Mouse (Mus musculus): ENCODE results near the gene Tcf19. TPM values are rescaled to one million over a fixed set of nuclear protein-coding genes. Genes with fewer than 3 reads are reported as not detected.
A peak's percentile ranks its signal among the peaks of the same experiment; 100 is the strongest.

Tcf19 gene
- total RNA-seq (2012; rRNA removed): 37.7 and 46.0 TPM in 2 replicates
- total RNA-seq (2014; rRNA removed): 35.3 and 38.4 TPM in 2 replicates
- 25.3 and 29.7 TPM in 2 replicates for polyA plus RNA-seq (2012; ENCODE audit: insufficient read length, low read depth)

DNA sequence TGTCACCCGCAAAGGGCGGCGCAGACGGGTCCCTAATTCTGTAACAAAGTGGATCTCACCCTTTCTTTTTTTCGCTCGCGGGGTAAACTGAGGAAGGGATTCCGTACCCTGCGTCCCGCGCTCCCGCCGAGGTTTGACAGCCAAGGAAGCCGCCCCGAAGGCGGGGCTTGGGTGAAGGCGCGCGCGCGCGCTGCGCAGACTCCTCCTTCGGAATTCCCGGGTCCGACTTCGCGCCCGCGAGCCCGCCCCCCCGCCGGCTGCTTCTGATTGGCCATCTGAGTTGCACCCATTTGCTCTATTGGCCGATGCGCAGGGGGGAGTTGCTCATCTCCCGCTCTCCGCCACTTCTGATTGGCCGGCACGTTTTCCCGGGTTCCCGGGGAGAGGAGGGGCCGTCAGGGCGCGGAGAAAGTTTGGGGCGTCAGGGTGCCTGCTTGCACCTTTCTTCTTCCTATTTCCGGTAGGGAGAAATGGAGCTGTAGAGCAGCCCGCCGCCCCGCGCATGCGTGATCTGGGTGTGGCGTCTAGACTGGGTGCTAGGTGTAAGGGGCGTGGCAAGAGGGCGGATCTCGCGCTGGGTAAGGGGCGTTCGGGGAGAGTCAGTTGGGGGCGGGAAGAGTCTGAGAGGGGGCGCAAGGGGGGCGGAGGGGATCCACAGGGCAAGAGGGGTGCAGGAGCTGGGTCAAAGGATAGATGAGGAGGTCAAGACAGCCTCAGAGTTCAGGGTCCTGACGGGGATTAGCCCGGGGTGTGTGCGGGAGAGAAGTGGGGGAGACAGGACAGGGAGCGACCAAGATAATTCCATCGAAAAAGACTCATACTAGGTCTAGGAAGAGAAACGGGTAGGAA lies at the start of gene Tcf19, which contains the start of gene Cchcr1:
TSS of gene Tcf19 (minus strand) at position 173 of the 849 bp plus-strand sequence.
TSS of gene Cchcr1 (plus strand) at position 449 of the 849 bp plus-strand sequence.
- Histone ChIP-seq H3K79me2 (replicated peaks; ENCODE audit: control insufficient read depth, extremely low read depth, insufficient read depth, poor library complexity, severe bottlenecking) (peaks cover 5% of the 10 kb centered on the region; the same call in 1 of the 2 replicates), H3K27ac (ENCODE audit: insufficient read depth, low read depth) (no peak within 1 kb of the TSS), H3K4me2 (ENCODE audit: insufficient read depth, low read depth, poor library complexity, severe bottlenecking) (peak within 1 kb of the TSS; percentile 77), H3K4me1 (ENCODE audit: control insufficient read depth in 1 of 2, insufficient read depth in 2 of 2) (peaks cover 7 to 41% of the 10 kb centered on the region in 2 experiments; a peak in 3 of 4 replicates), H3K36me3 (replicated peaks in 1 of 2; ENCODE audit: control insufficient read depth in 1 of 2, insufficient read depth in 1 of 2, low read length in 1 of 2) (peaks cover 11 to 51% of the 10 kb centered on the region in 2 experiments), H3K4me3 (replicated peaks in 1 of 3; ENCODE audit: low read depth in 2 of 3, low read length in 2 of 3, poor library complexity in 1 of 3) (peak within 1 kb of the TSS; percentile 68 to 72 (median 71)), H3K9me3 (replicated peaks; ENCODE audit: low read length) (no peaks in the 10 kb centered on the region), H3K27me3 (replicated peaks) (no peaks in the 10 kb centered on the region), H3K9ac (ENCODE audit: insufficient read depth, low read depth) (peak within 1 kb of the TSS; percentile 77)
- TF ChIP-seq ZMIZ1 (IDR thresholded peaks at IDR 0.05; ENCODE audit: low read depth, low read length) (peak; percentile 76; the same call in 1 of the 2 replicates), CHD2 (IDR thresholded peaks at IDR 0.05; ENCODE audit: low read length) (peak; percentile 97), ZNF384 (IDR thresholded peaks at IDR 0.05; ENCODE audit: low read depth, low read length) (no peak), CHD1 (IDR thresholded peaks at IDR 0.05; ENCODE audit: low read depth, low read length) (no peak), USF2 (conservative IDR thresholded peaks at IDR 0.05; ENCODE audit: low read depth, low read length) (no peak), TBP (conservative IDR thresholded peaks at IDR 0.05; ENCODE audit: low read depth, low read length) (no peak), SMC3 (IDR thresholded peaks at IDR 0.05; ENCODE audit: low read depth, low read length) (no peak), NELFE (IDR thresholded peaks at IDR 0.05; ENCODE audit: low read depth, low read length) (peak; percentile 53; the same call in 1 of the 2 replicates), HCFC1 (IDR thresholded peaks at IDR 0.05; ENCODE audit: low read depth, low read length) (peak; percentile 71), MXI1 (IDR thresholded peaks at IDR 0.05; ENCODE audit: low read depth, low read length) (peak; percentile 83), USF1 (IDR thresholded peaks at IDR 0.05; ENCODE audit: low read depth, low read length) (no peak), ETS1 (conservative IDR thresholded peaks at IDR 0.05; ENCODE audit: low read depth, low read length) (peak; percentile 13; the same call in 1 of the 2 replicates), TCF12 (IDR thresholded peaks at IDR 0.05; ENCODE audit: low read depth, low read length) (peak; percentile 70; the same call in 1 of the 2 replicates), POLR2A (IDR thresholded peaks at IDR 0.05; ENCODE audit: low read depth, low read length) (peak; percentile 72), RCOR1 (conservative IDR thresholded peaks at IDR 0.05; ENCODE audit: low read depth, low read length) (no peak), ZC3H11A (IDR thresholded peaks at IDR 0.05; ENCODE audit: low read depth, low read length) (no peak), GABPA (IDR thresholded peaks at IDR 0.05; ENCODE audit: insufficient replicate concordance, low read depth, low read length) (no peak), E2F4 (IDR thresholded peaks at IDR 0.05; ENCODE audit: insufficient replicate concordance, low read depth, low read length) (peak; percentile 97), KAT2A (IDR thresholded peaks at IDR 0.05; ENCODE audit: insufficient replicate concordance, low read length) (peak; percentile 87; the same call in 1 of the 2 replicates), MAZ (IDR thresholded peaks at IDR 0.05; ENCODE audit: low read depth, low read length) (peak; percentile 80), POLR2AphosphoS2 (IDR thresholded peaks at IDR 0.05; ENCODE audit: low read depth, low read length) (peak; percentile 62; the same call in 1 of the 2 replicates), MYC (IDR thresholded peaks at IDR 0.05; ENCODE audit: low read depth, low read length) (no peak), MEF2A (IDR thresholded peaks at IDR 0.05; ENCODE audit: borderline replicate concordance, low read depth, low read length) (peak; percentile 36; the same call in 1 of the 2 replicates), SIN3A (IDR thresholded peaks at IDR 0.05; ENCODE audit: low read length) (peak; percentile 92), MAX (IDR thresholded peaks at IDR 0.05; ENCODE audit: low read length) (peak; percentile 64; the same call in 1 of the 2 replicates), ELF1 (IDR thresholded peaks at IDR 0.05; ENCODE audit: low read depth, low read length) (peak; percentile 94), JUND (conservative IDR thresholded peaks at IDR 0.05; ENCODE audit: low read depth, low read length) (no peak), NRF1 (IDR thresholded peaks at IDR 0.05; ENCODE audit: low read depth, low read length) (peak; percentile 85), PAX5 (IDR thresholded peaks at IDR 0.05; ENCODE audit: low read length) (no peak), RAD21 (IDR thresholded peaks at IDR 0.05; ENCODE audit: low read depth, low read length) (no peak), IRF4 (IDR thresholded peaks at IDR 0.05; ENCODE audit: low read depth, low read length) (peak; percentile 72), EP300 (IDR thresholded peaks at IDR 0.05; ENCODE audit: low read length) (no peak)
- DNase-seq (ENCODE audit: extremely low read depth): peak; percentile 98
- in situ Hi-C loops (cut with MboI; ENCODE audit: low pct_ligation_motif_present, low pct_unique_long_range_greater_than_20kb, low sequenced_read_pairs): loop anchor here (5.0 kb wide), 1 partner anchor 35 kb away; the partner anchor contains the start of gene Cdsn
- dilution Hi-C loops (cut with MboI; ENCODE audit: extremely low pct_ligation_motif_present, extremely low pct_unique_long_range_greater_than_20kb, low sequenced_read_pairs): no loop called here

Measured in CH12.LX (cell line).